Mouse (Mus musculus): ENCODE results near the gene H2-Eb1.
A peak's percentile ranks its signal among the peaks of the same experiment; 100 is the strongest.
"Not testable (repeated sequence)": the region's sequence is repeated elsewhere in the genome, so short reads cannot be mapped to it uniquely, and the experiment has no call there.

H2-Eb1 gene

DNA sequence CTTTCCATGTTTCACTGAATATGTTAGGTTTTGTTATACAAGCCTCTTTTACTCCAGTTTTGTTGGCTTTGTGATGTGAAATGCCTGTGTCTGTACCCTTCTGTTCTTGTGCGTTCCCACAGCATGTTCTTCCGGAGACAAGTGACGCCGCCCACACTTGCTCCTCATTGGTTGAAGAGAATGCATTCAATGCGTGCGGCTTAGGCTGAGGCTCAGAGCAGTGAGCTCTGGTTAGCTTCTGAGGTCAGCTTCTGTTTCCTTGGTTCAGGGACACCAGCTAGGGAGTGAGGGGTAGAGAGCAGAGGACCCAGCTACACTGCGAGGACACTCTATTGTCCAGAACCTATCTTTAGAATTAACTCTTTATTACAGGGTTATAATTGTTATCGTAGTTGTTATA, 14.1 kb upstream of the H2-Eb1 start:
- DNase-seq (ENCODE audit: low spot score in 2 of 2), result peak; percentile 61 to 78

DNA sequence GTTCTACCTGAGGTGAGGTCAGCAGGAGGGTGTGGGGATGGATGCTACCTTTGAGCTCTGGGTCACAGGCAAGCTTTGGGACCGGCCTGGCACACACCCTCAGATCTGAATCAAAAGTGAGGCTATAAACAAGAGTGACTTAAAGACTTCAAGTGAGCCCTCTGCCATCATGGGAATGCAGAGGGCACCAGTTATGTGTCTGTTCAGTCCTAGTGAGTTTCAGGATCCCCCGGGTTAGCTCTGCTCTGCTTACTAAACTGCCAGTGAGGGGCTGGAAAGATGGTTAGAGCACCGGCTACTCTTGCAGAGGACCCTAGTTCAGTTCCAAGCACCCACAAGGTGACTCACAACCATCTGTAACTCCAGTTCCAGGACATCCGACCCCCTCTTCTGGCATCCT, 13.1 kb upstream of the H2-Eb1 start:
- no peak for DNase-seq (ENCODE audit: low spot score in 2 of 2)

DNA sequence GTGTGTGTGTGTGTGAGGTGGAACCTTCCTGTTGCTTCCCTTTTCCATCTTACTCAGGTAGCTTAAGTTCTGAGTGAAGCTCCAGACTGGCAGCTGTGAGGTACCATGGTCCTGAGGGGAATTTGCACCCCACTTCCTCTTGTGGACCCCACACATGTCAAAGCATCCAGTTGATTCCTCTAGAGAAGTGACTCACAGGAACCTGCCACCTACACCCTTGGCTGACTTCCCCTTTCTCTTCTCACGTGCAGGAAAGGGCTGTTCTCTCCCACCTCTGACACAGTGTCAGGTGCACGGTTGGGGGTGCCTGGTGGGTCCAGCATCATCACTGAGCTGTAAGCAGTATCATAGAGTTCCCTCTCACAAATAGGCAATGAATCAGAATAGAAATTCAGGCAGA, 12.1 kb upstream of the H2-Eb1 start:
- DNase-seq (ENCODE audit: low spot score in 2 of 2), result peak in 1 of 2 experiments; percentile 43

DNA sequence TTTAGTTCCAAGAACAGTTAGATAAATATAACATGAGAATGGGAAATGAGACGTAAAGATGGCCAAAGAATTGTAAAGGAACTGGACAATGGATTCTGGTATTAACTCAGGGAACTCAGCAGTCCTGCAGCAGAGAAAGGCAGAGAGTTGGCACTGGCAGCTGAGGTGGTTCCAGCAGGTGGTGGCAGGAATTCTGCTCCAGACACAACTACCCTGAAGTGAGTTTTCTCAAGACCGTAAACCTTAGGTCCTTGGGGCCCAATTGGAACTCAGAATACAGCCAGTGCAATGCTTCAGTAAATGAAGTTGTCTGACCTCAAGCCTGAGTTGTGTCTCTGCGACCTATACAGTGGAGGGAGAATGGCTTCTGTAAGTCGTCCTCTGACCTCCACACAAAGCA, 11.4 kb upstream of the H2-Eb1 start:
- DNase-seq (ENCODE audit: low spot score in 2 of 2), result no peak

DNA sequence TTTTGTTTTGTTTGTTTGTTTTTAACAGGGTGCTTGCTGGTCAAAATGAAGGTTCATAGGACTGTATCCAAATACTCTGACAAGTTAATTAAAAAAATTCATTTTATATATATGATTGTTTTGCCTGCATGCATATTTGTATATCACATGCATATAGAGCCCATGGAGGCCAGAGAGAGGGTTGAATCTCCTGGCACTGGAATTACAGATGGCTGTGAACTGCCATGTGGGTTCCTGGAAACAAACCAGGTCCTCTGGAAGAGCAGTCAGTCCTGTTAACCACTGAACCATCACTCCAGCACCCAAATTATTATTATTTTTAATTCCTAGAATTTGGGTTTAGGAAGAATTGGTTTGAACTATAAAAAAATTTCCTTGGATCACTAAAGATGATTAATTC, 10.4 kb upstream of the H2-Eb1 start:
- DNase-seq (ENCODE audit: low spot score in 2 of 2), result no peak

DNA sequence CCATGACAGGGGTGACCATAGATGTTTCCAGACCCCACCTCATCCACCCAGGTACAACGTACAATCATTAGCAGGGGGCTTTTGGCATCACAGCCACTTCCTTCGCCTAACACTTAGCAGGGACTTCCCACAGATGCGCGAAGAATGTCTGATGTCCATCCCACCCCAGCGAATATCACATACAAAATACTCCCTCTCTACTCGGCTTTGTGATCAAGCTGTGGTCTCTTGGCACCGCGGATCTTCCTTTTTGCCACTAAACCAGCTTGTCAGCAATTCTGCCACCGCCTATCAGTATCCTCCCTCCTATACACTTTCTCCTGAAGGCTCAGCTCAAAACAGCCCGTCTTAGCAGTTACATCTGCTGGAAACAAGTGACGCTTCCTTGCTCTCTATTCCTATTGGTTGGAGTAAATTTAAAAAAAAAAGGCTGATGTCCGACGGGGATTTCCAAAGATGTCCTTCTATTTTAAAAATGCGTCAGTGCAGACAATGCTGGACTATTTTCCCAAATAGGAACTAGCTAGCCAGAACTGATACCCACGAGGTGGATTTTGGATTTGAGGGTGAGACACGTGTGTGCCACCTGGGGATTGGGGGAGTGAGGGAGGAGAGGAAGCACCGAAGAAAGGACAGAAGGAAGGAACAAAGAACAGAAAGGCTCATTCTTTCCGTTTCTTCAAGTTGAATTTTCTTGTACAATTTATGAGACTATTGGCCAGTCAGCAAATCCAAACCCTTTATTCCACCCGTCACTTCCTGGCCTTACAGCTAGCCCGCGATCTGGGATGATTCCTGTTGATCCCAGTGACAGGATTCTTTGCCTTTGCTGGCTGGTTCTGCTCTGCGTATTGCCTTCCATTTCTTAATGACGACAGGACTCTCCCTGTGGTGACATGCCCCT, 9.5 kb upstream of the H2-Eb1 start:
- DNase-seq (ENCODE audit: low spot score in 2 of 2), result no peak

DNA sequence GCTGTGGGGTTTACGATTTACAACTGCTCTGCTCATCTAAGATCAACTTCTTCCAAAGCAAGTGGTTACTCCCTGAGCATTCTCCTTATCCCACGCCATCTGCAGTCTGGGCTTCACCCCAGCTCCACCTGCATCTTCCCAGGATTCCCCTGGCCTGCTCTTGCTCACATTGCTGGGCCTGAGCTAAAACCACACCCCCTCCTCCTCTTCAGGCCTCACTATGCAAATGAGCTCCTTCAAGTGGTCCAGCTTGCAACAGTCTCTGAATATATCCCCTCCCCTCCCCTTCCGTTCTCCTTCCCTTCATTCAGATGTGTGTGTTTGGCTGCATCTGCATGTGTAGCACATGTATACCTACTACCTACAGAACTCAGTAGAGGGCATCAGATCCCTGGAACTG, 6.3 kb upstream of the H2-Eb1 start:
- no peak for DNase-seq (ENCODE audit: low spot score in 2 of 2)

DNA sequence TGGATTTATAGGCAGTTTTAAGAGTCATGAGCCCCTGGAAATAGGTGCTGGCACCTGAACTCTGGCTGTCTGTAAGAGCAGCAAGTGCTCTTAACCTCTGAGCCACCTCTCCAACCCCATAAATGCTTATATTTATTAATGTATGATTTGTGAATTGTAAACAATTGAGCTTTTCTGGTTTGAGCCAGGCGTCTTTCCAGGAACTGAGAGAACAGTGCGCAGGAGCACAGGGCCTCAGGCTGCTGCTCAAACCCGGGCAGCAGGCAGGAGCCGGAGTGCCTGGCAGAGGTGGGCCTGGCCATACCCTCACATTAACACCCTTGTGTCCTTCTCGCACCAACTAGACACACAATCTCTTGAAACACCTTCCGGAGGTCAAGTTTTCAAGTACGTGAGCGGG, 5.6 kb upstream of the H2-Eb1 start:
- DNase-seq (ENCODE audit: low spot score in 2 of 2), result no peak

DNA sequence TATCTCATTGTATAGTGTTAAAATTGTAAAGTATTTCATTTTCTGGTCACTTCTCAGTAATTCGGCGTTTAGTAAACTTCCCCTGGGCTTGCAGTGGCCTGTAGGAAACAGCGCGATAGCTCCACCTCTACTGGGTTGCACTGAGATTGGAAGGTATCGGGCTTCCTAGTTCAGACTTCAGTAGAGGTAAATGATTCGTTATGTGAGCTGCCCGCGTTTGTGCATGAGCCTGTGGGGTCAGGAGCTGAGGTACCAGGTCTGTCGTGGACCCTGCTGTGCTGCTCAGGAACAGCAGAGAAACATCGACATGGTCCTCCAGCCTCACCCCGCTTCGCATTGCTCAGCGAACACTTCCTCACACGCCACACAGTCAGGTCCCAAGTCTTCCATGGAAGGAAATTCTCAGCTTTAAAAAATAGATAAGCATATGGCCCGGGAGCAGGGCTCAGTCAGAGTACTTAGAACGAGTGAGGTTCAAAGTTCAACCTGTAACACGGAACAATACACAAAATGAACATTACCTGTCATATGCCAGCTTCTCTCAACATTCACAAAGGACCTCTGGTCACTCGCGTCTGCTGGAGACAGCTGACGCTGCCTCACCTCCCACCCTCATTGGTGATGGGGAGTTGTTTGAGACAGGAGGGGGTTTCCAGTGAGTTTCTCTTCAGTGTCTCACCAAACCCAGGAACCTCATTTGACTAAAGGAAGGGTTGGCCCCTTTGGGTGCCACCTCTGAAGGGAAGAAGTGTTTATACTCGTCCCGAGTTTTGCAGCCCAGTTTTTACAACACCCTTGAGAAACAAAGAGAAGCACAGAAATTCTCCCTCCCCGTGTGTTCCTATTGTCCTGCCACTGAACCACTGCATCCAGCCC, 4.7 kb upstream of the H2-Eb1 start:
- DNase-seq (ENCODE audit: low spot score in 2 of 2), result peak in 1 of 2 experiments; percentile 60

DNA sequence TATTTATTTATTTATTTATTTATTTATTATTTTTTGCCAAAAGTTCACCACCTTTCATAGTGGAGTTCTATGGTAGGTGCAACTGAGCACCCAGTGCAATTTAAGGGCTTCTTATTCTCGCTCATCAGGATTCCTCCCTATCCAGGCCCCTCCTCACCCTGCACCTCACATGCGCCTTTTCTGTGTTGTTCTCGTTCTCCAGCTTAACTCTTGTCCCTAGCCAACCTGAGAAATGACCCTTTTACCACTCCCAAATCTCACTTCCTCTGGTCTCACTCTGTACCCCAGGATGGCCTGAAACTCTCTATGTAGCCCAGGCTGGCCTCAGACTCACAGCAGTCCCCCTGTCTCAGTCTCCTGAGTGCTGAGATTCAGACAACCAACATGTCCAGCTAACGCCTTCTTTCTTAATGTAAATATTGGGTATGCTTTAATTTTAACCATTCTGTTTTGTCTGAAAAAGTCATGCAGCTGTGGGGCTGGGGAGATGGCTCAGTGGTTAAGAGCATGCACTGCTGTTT, 3.9 kb upstream of the H2-Eb1 start:
- no peak for DNase-seq (ENCODE audit: low spot score in 2 of 2)

DNA sequence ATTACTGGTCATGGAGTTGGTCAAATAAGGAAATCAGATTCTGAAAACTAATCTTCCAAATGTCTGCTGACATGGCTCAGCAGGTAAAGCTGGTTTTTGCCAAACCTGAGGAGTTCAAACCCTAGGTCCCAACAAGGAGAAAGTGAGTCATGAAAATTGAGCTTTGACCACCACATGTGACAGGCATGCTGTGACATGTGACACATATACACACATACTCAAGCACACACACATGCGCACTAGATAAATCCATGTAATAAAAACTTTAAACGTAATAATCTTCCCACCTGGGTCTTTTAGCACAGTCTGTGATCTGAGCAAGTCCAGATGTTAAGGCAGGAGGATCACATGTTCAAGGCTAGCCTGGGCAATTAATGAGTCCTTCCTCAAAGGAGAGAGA, 1.9 kb upstream of the H2-Eb1 start:
- DNase-seq (ENCODE audit: low spot score in 2 of 2), result no peak

DNA sequence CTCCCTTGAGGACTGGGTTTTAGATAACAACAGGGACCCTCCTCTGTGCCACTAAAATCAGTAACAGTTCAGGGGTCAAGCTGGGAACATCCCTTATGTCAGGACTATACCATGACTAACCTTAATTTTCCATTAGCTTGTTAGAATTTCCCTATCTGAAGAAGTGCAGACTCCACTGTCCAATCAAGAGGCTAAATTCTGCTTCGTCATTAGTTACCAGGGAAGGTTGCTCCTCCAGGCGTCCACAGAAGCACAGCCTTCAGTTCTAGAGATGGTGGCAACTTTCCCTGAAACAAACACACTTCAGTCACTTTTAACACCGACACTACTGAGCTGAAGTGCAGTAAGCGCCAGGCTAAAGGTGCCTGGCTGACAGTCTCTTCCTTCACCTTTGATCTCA, 916 bp upstream of the H2-Eb1 start:
- peak in 1 of 2 experiments; percentile 55 for DNase-seq (ENCODE audit: low spot score in 2 of 2)

DNA sequence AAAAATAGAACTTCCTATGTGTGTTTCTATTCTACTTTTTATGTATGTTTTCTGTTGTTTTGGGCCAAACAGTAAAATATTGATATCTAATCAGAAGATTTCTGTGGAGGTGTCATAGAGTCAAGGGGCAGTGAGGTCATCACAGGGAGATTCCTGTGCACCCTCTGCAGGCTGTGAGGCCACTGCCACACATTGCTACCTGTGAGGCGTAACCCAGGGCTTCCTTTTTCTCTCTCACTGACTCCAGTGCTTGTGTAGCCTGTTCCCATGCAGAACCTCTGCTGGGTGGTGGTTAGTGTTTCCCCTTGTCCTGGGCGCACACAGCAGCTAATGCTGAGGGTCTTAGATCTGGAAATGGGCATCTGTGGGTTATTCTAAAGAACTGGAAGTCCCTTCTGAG, 740 bp downstream of the H2-Eb1 start:
- no peak for DNase-seq (ENCODE audit: low spot score in 2 of 2)

DNA sequence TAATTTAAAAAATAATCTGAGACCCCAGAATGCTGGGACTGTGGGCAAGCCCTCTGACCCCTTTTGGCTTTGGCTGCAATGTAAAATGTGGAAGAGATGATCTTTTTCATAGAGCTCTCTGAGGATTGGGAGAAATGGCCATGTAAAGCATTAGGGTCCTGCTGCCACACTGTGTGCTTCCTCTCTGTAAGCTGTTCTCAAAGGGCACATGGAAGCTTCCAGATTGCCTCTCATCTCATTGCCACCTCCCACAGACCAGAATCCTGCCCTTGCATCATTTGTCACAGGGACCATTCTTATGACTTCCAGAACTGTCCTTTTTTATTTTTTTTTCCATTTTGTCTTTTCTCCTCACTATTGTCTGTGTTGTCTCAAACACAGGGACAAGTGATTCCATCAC, 1.5 kb downstream of the H2-Eb1 start:
- DNase-seq (ENCODE audit: low spot score in 2 of 2), result no peak

DNA sequence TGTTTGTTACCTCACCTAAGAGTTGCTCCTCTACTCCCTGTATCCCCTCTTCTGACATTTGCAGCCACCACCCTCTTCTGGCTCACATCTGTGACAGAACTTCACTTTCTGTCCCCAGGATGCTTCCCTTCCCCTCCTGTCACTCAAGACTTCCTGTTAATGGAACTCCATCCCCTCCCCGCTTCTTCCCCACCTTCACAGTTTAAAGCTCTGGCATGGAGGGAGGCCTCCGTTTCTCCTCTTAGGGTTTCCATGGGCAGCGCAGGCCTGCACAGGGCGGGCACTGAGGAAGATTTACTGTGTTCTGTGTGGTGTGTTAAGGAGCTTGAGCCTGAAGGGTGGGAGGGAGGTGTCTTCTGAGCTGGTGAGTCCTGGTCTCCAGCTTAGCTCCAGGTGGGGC, 2.5 kb downstream of the H2-Eb1 start:
- DNase-seq (ENCODE audit: low spot score in 2 of 2), result no peak

DNA sequence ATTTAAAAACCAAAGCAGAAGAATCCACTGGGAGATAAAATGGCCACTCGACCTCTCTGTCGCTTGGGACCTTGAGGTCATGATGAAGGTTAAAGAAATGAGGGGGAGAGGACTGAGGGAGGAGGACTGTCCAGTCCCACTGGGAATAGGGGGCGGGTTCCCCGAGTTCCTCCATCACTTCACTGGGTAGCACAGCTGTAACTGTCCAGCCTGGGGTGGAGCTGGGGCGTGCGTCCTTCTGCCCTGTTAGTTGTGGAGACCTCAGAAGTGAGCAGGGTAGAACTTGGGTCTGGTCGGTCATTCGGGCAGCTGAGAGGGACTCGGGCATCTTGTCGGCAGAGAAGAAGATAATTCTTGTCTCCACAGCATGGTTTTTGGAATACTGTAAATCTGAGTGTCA, 3.6 kb downstream of the H2-Eb1 start:
- no peak for DNase-seq (ENCODE audit: low spot score in 2 of 2)

DNA sequence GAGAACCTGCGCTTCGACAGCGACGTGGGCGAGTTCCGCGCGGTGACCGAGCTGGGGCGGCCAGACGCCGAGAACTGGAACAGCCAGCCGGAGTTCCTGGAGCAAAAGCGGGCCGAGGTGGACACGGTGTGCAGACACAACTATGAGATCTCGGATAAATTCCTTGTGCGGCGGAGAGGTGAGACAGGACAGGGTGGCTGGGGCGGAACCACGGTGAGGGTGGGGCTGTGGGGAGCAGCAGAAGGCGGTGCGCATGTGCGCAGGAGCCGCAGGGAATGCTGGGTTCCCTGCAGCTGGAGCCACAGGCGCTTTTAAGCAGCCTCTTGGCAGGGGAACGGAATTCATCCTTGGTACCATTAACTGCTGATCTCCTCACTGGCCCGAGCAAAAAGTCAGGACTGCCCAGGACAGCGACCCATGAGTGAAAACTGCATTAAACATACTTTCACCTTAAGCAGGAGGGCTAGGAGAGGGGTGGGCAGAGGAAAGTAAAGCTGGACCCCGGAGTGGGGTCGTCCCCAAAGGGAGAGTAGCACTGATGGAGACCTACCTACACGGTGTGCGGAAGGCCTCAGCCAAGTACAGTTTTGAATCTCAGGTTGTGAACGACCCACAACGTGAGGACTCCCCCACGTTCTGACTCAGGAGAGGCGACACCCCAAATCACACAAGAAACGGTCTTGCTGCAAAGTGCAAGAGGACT, 4.2 kb downstream of the H2-Eb1 start:
- no peak for DNase-seq (ENCODE audit: low spot score in 2 of 2)

DNA sequence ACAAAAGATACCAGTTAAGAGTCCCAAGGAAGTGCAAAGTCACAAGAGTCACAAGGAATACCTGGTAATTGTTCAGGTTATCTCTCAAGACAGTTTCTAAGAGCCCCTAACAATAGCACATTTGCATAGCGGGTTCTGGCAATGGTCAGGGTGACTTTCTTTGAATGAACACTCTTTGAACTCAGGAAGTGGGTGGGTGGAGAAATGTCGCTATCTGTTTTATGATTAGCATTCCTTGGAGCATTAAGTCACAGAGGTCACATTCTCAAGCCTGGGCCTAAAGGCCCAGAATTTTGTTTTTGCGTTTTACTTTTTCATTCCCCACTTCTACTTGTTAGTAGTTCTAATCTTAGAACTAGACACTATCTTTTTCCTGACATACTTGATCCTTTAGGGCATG, 4.9 kb downstream of the H2-Eb1 start:
- not testable (repeated sequence) for DNase-seq (ENCODE audit: low spot score in 2 of 2)

DNA sequence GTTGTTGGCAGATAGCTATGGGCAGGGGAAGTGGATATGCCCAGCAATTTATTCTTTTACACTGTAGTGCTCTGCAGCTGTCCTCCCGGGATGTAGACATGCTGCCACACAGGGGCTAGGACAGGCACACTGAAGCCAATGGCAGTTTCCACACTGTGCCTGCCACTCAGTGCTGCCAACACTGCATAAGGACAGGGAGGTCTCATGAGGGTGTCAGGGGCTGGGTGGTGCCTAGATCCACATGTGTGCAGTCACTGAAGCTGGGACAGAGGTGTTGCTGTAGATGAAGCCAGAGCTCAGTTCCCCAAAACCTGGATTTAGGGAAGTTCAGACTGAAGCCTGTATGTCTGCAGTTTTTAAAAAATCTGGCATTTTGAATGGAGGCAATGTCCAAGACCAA, 6.5 kb downstream of the H2-Eb1 start:
- no peak for DNase-seq (ENCODE audit: low spot score in 2 of 2)

DNA sequence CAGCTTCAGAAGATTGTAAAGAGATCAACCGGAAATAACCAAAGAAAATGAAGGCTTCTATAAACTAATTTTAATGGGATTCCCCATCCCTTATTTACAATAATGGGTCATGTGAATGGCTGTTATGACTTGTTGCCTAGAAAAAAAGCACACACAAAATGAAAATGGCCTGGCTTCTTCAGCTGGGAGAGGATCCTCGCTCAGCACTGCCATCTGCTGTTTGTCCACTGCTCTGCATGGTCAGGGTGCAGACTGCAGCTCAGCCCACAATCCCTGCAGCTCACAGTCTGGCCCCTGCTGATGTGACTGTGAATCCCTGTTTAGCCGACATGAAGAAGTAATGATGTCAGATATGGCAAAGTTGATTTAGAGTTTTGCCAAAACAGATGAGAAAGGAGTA, 7.7 kb downstream of the H2-Eb1 start:
- peak; percentile 57 to 74 for DNase-seq (ENCODE audit: low spot score in 2 of 2)

DNA sequence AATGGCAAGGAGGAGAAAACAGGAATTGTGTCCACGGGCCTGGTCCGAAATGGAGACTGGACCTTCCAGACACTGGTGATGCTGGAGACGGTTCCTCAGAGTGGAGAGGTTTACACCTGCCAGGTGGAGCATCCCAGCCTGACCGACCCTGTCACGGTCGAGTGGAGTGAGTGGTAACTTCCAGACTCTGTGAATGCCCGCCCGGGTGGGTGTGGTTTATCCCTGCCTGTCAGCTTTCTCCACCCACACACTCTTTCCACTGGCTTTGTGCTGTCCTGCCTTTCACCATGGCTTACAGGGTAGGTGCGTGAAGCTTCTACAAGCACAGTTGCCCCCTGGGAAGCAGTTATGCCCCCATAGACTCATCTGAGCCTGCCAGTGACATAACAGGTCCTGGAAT, 8.6 kb downstream of the H2-Eb1 start:
- DNase-seq (ENCODE audit: low spot score in 2 of 2), result no peak

DNA sequence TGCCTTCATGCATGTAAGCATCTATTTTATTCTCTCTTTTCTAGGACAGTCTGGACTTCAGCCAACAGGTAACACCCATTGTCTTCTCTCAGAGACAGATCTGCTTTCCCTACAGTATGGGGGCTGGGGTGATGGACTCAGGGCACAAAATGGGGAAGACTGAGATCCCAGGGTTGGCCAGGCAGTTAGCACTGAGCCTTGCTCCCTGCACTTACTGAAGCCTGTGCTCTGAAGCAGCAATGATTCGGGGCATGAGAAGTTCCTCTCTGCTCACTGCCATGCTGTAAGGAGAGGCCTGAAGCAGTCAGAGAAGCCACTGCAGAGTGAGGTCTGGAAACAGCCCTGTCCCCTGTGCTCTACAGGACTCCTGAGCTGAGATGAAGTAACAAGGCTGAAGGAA, 9.8 kb downstream of the H2-Eb1 start:
- DNase-seq (ENCODE audit: low spot score in 2 of 2), result no peak
